Mouse (Mus musculus): ENCODE measurements around the gene Chst11. TPM values are rescaled to one million over a fixed set of nuclear protein-coding genes. Genes with fewer than 3 reads are reported as not detected.
"Not testable (repeated sequence)": the region's sequence is repeated elsewhere in the genome, so short reads cannot be mapped to it uniquely, and the experiment has no call there.

Chst11 gene
- polyA plus RNA-seq, 1 experiment from 2014 or later = 1.3 TPM

- Histone ChIP-seq H3K27ac (replicated peaks) (no peak overlapping the region), H3K27me3 (replicated peaks; ENCODE audit: low read depth, poor library complexity, severe bottlenecking) (peaks cover 16% of the 10 kb centered on the region; the same call in 1 of the 2 replicates), H3K36me3 (replicated peaks) (no peaks in the 10 kb centered on the region), H3K4me1 (peaks cover 55% of the 10 kb centered on the region), H3K9me3 (no peaks in the 10 kb centered on the region), H3K4me3 (no peak overlapping the region)
- no peak for DNase-seq (ENCODE audit: low spot score)
- 88% methylated on average over 6 of the region's 6 CpGs for WGBS
These were observed 123.6 kb downstream of the Chst11 start for GRCm38 (mm10) chr10:83108946-83109345.

GRCm38 (mm10) chr10:83111046-83111445, 125.7 kb downstream of the Chst11 start:
- Histone ChIP-seq H3K4me1 (peaks cover 39% of the 10 kb centered on the region), H3K4me3 (no peak overlapping the region), H3K27me3 (replicated peaks; ENCODE audit: low read depth, poor library complexity, severe bottlenecking) (no peaks in the 10 kb centered on the region), H3K9me3 (no peaks in the 10 kb centered on the region), H3K27ac (replicated peaks) (no peak overlapping the region), H3K36me3 (replicated peaks) (no peaks in the 10 kb centered on the region)
- no peak for DNase-seq (ENCODE audit: low spot score)
- 95% methylated on average over 6 of the region's 6 CpGs for WGBS

- WGBS = 76% methylated on average over 4 of the region's 4 CpGs
- Histone ChIP-seq H3K4me3 (no peak overlapping the region), H3K36me3 (replicated peaks) (no peaks in the 10 kb centered on the region)
These were observed 127.0 kb downstream of the Chst11 start for GRCm38 (mm10) chr10:83112345-83112744.

GRCm38 (mm10) chr10:83114564-83114963, 129.3 kb downstream of the Chst11 start:
- Histone ChIP-seq H3K27me3 (replicated peaks; ENCODE audit: low read depth, poor library complexity, severe bottlenecking) (0 out of 2 replicates have a peak, but pooled peaks cover 3% of the 10 kb centered on the region), H3K4me3 (no peak overlapping the region)
- WGBS = 91% methylated on average over 5 of the region's 5 CpGs

More at GRCm38 (mm10) chr10:83112345-83112744, 127.0 kb downstream of the Chst11 start:
- Histone ChIP-seq H3K27me3 (replicated peaks; ENCODE audit: low read depth, poor library complexity, severe bottlenecking) (no peaks in the 10 kb centered on the region), H3K9me3 (no peaks in the 10 kb centered on the region), H3K27ac (replicated peaks) (no peak overlapping the region; the same call in 1 of the 2 replicates), H3K4me1 (peaks cover 33% of the 10 kb centered on the region)
- no peak for DNase-seq (ENCODE audit: low spot score)

GRCm38 (mm10) chr10:83116889-83117288, 131.6 kb downstream of the Chst11 start:
- Histone ChIP-seq H3K4me1 (peaks cover 31% of the 10 kb centered on the region), H3K36me3 (replicated peaks) (no peaks in the 10 kb centered on the region), H3K27ac (replicated peaks) (no peak overlapping the region), H3K4me3 (no peak overlapping the region), H3K9me3 (no peaks in the 10 kb centered on the region), H3K27me3 (replicated peaks; ENCODE audit: low read depth, poor library complexity, severe bottlenecking) (0 out of 2 replicates have a peak, but pooled peaks cover 3% of the 10 kb centered on the region)
- WGBS = 69% methylated on average over 11 of the region's 11 CpGs
- no peak for DNase-seq (ENCODE audit: low spot score)

More at GRCm38 (mm10) chr10:83114564-83114963, 129.3 kb downstream of the Chst11 start:
- Histone ChIP-seq H3K27ac (replicated peaks) (no peak overlapping the region), H3K36me3 (replicated peaks) (no peaks in the 10 kb centered on the region), H3K9me3 (no peaks in the 10 kb centered on the region), H3K4me1 (peaks cover 26% of the 10 kb centered on the region; the same call in 1 of the 2 replicates)
- no peak for DNase-seq (ENCODE audit: low spot score)

GRCm38 (mm10) chr10:83117851-83118250, 132.6 kb downstream of the Chst11 start:
- no peak overlapping the region for H3K4me3 ChIP-seq
- 84% methylated on average over 6 of the region's 6 CpGs for WGBS
- no peaks in the 10 kb centered on the region for H3K9me3 ChIP-seq
- no peak overlapping the region for H3K27ac ChIP-seq (replicated peaks)
- DNase-seq (ENCODE audit: low spot score) = no peak
- H3K27me3 ChIP-seq (replicated peaks; ENCODE audit: low read depth, poor library complexity, severe bottlenecking) = 0 out of 2 replicates have a peak, but pooled peaks cover 3% of the 10 kb centered on the region
- no peaks in the 10 kb centered on the region for H3K36me3 ChIP-seq (replicated peaks)
- H3K4me1 ChIP-seq = peaks cover 31% of the 10 kb centered on the region

GRCm38 (mm10) chr10:83118613-83119012, 133.3 kb downstream of the Chst11 start:
- no peak for DNase-seq (ENCODE audit: low spot score)
- H3K4me1 ChIP-seq = peaks cover 31% of the 10 kb centered on the region
- H3K4me3 ChIP-seq = no peak overlapping the region
- 50% methylated on average over 3 of the region's 3 CpGs for WGBS
- no peaks in the 10 kb centered on the region for H3K36me3 ChIP-seq (replicated peaks)
- no peaks in the 10 kb centered on the region for H3K9me3 ChIP-seq
- H3K27ac ChIP-seq (replicated peaks) = no peak overlapping the region
- 0 out of 2 replicates have a peak, but pooled peaks cover 3% of the 10 kb centered on the region for H3K27me3 ChIP-seq (replicated peaks; ENCODE audit: low read depth, poor library complexity, severe bottlenecking)

GRCm38 (mm10) chr10:83119016-83119415, 133.7 kb downstream of the Chst11 start:
- 76% methylated on average over 10 of the region's 10 CpGs for WGBS
- H3K27ac ChIP-seq (replicated peaks) = no peak overlapping the region

GRCm38 (mm10) chr10:83119461-83119860, 134.2 kb downstream of the Chst11 start:
- 86% methylated on average over 8 of the region's 8 CpGs for WGBS
- H3K9me3 ChIP-seq; H3K27me3 ChIP-seq (replicated peaks; ENCODE audit: low read depth, poor library complexity, severe bottlenecking); H3K36me3 ChIP-seq (replicated peaks); DNase-seq (ENCODE audit: low spot score); H3K4me3 ChIP-seq; H3K27ac ChIP-seq (replicated peaks): not testable (repeated sequence)
- peaks cover 31% of the 10 kb centered on the region for H3K4me1 ChIP-seq

More at GRCm38 (mm10) chr10:83119016-83119415, 133.7 kb downstream of the Chst11 start:
- Histone ChIP-seq H3K9me3 (no peaks in the 10 kb centered on the region), H3K4me1 (peaks cover 31% of the 10 kb centered on the region), H3K27me3 (replicated peaks; ENCODE audit: low read depth, poor library complexity, severe bottlenecking) (0 out of 2 replicates have a peak, but pooled peaks cover 3% of the 10 kb centered on the region), H3K4me3 (no peak overlapping the region), H3K36me3 (replicated peaks) (no peaks in the 10 kb centered on the region)
- no peak for DNase-seq (ENCODE audit: low spot score)

- Histone ChIP-seq H3K4me1 (peaks cover 27% of the 10 kb centered on the region), H3K27ac (replicated peaks) (no peak overlapping the region), H3K9me3 (no peaks in the 10 kb centered on the region), H3K4me3 (no peak overlapping the region), H3K36me3 (replicated peaks) (no peaks in the 10 kb centered on the region), H3K27me3 (replicated peaks; ENCODE audit: low read depth, poor library complexity, severe bottlenecking) (0 out of 2 replicates have a peak, but pooled peaks cover 3% of the 10 kb centered on the region)
- WGBS = 68% methylated on average over 9 of the region's 9 CpGs
- DNase-seq (ENCODE audit: low spot score) = no peak
These were observed 134.6 kb downstream of the Chst11 start for GRCm38 (mm10) chr10:83119909-83120308.

- 61% methylated on average over 3 of the region's 4 CpGs for WGBS
- Histone ChIP-seq H3K9me3 (no peaks in the 10 kb centered on the region), H3K27ac (replicated peaks) (no peak overlapping the region), H3K27me3 (replicated peaks; ENCODE audit: low read depth, poor library complexity, severe bottlenecking) (0 out of 2 replicates have a peak, but pooled peaks cover 3% of the 10 kb centered on the region), H3K4me3 (no peak overlapping the region), H3K36me3 (replicated peaks) (no peaks in the 10 kb centered on the region), H3K4me1 (peaks cover 27% of the 10 kb centered on the region)
- no peak for DNase-seq (ENCODE audit: low spot score)
These were observed 135.6 kb downstream of the Chst11 start for GRCm38 (mm10) chr10:83120938-83121337.

GRCm38 (mm10) chr10:83124560-83124959, 139.3 kb downstream of the Chst11 start:
- H3K27me3 ChIP-seq (replicated peaks; ENCODE audit: low read depth, poor library complexity, severe bottlenecking) = no peaks in the 10 kb centered on the region
- peaks cover 33% of the 10 kb centered on the region for H3K4me1 ChIP-seq
- no peak overlapping the region for H3K4me3 ChIP-seq
- 88% methylated on average over 3 of the region's 3 CpGs for WGBS
- no peak overlapping the region for H3K27ac ChIP-seq (replicated peaks)
- H3K36me3 ChIP-seq (replicated peaks) = no peaks in the 10 kb centered on the region
- no peaks in the 10 kb centered on the region for H3K9me3 ChIP-seq
- DNase-seq (ENCODE audit: low spot score) = no peak

GRCm38 (mm10) chr10:83126447-83126846, 141.1 kb downstream of the Chst11 start:
- Histone ChIP-seq H3K27me3 (replicated peaks; ENCODE audit: low read depth, poor library complexity, severe bottlenecking) (no peaks in the 10 kb centered on the region; the same call in 1 of the 2 replicates), H3K9me3 (no peaks in the 10 kb centered on the region), H3K27ac (replicated peaks) (no peak overlapping the region), H3K4me1 (peaks cover 45% of the 10 kb centered on the region), H3K36me3 (replicated peaks) (no peaks in the 10 kb centered on the region), H3K4me3 (no peak overlapping the region)
- peak; percentile 35 for DNase-seq (ENCODE audit: low spot score)
- 54% methylated on average over 9 of the region's 9 CpGs for WGBS

Measured in embryonic facial prominence, embryonic 10.5 days (tissue).